Comparison of ENCODE assay signal across 31 mouse cellular contexts in genomic region chr17:17865168-17865567, GRCm38 (mm10). TPM values are rescaled to one million over a fixed set of nuclear protein-coding genes. Genes with fewer than 3 reads are reported as not detected.
DNase-seq lines count a peak whose midpoint lies in the region; ATAC-seq and TF ChIP-seq lines count a peak whose summit lies in the region.
"Had no signal": no experiment of that assay in that cellular context is flagged by ENCODE, and none has a peak within 500 bp of the region (broad histone marks: within the 10 kb centered on the region; RNA-seq: fewer than 3 reads in every experiment).

No protein-coding gene starts in this region.

- no peak for TF ChIP-seq EP300 in heart, adult 2 months (IDR thresholded peaks at IDR 0.05; ENCODE audit: insufficient read depth, low read depth, low read length)

- H3K4me1 ChIP-seq in heart, adult 2 months (ENCODE audit: control insufficient read depth, insufficient read depth, low read length), result no peaks in the 10 kb centered on the region
- H3K4me1 ChIP-seq in lung, adult 2 months (ENCODE audit: control insufficient read depth, insufficient read depth, low read length), result peaks cover 2% of the 10 kb centered on the region; the same call in 1 of the 2 replicates
- H3K4me1 ChIP-seq in forebrain, embryonic 10.5 days, result no peaks in the 10 kb centered on the region
- H3K4me1 ChIP-seq: heart, embryonic 12.5 days; limb, embryonic 10.5 days; liver, embryonic 13.5 days had no signal

- no peak overlapping the region for H3K9ac ChIP-seq in heart, adult 2 months (ENCODE audit: low read depth, low read length)
- H3K9ac ChIP-seq: heart, embryonic 12.5 days; liver, embryonic 13.5 days had no signal

- no peaks in the 10 kb centered on the region for H3K36me3 ChIP-seq in heart, adult 2 months (ENCODE audit: control insufficient read depth, insufficient read depth, low read length)
- no peaks in the 10 kb centered on the region; the same call in 1 of the 2 replicates for H3K36me3 ChIP-seq in forebrain, embryonic 10.5 days (replicated peaks)
- H3K36me3 ChIP-seq: liver, embryonic 13.5 days had no signal

- no peak overlapping the region for H3K27ac ChIP-seq in heart, adult 2 months
- no peak overlapping the region for H3K27ac ChIP-seq in forebrain, embryonic 10.5 days
- H3K27ac ChIP-seq: hindbrain, postnatal 0 days; limb, embryonic 10.5 days; liver, embryonic 13.5 days had no signal

- H3K9me3 ChIP-seq in forebrain, embryonic 10.5 days, result no peaks in the 10 kb centered on the region
- H3K9me3 ChIP-seq: heart, embryonic 12.5 days; limb, embryonic 10.5 days; liver, embryonic 13.5 days had no signal

- 58% methylated on average over 2 of the region's 2 CpGs for WGBS in heart, adult 2 months
- WGBS in lung, adult 2 months, result 54% methylated on average over 2 of the region's 2 CpGs
- 59% methylated on average over 2 of the region's 2 CpGs for WGBS in forebrain, embryonic 10.5 days

- intact Hi-C loops in heart, adult 2 months (cut with DNase I), result no loop called here
- intact Hi-C loops in left cerebral cortex, postnatal 14 days (cut with DNase I), result no loop called here

- ATAC-seq in megakaryocyte progenitor cell, adult 5-6 weeks (replicated peaks; ENCODE audit: poor library complexity), result peak; percentile 91
- ATAC-seq: forebrain, embryonic 14.5 days; hindbrain, postnatal 0 days; intestine, embryonic 16.5 days had no signal

- H3K27me3 ChIP-seq in heart, adult 2 months (ENCODE audit: control insufficient read depth, insufficient read depth, low read length), result no peaks in the 10 kb centered on the region
- H3K27me3 ChIP-seq in forebrain, embryonic 10.5 days (ENCODE audit: poor library complexity, severe bottlenecking), result no peaks in the 10 kb centered on the region
- H3K27me3 ChIP-seq: heart, embryonic 12.5 days; liver, embryonic 13.5 days had no signal

- H3K4me3 ChIP-seq in heart, adult 2 months, result no peak overlapping the region
- H3K4me3 ChIP-seq in lung, adult 2 months (replicated peaks; ENCODE audit: extremely low read depth, low read depth, low read length), result no peak overlapping the region
- H3K4me3 ChIP-seq in forebrain, embryonic 10.5 days, result no peak overlapping the region
- H3K4me3 ChIP-seq: heart, embryonic 12.5 days; limb, embryonic 10.5 days; liver, embryonic 13.5 days had no signal

- H3K79me2 ChIP-seq in heart, adult 2 months (replicated peaks; ENCODE audit: control insufficient read depth, insufficient read depth, low read length), result no peaks in the 10 kb centered on the region

- no peak for TF ChIP-seq POLR2A in heart, adult 2 months (IDR thresholded peaks at IDR 0.05; ENCODE audit: insufficient read depth, low read depth, low read length)
- TF ChIP-seq POLR2A in lung, adult 2 months (IDR thresholded peaks at IDR 0.05; ENCODE audit: borderline replicate concordance, extremely low read depth, low read depth, low read length), result no peak

- TF ChIP-seq CTCF in heart, adult 2 months (IDR thresholded peaks at IDR 0.05), result no peak
- TF ChIP-seq CTCF in lung, adult 2 months (IDR thresholded peaks at IDR 0.05; ENCODE audit: insufficient read depth, low read length), result no peak

- DNase-seq in heart, adult 11 months, result peak; percentile 82
- DNase-seq in heart, adult 2 months, result no peak
- DNase-seq in lung, postnatal 36 days, result peak; percentile 63
- DNase-seq in lung, adult 2 months, result no peak
- DNase-seq in left cerebral cortex, postnatal 14 days (ENCODE audit: low spot score in 2 of 2), result no peak
- no peak for DNase-seq in forebrain, embryonic 10.5 days (ENCODE audit: extremely low spot score, low spot score)
- DNase-seq: adrenal gland, postnatal 14 days; cerebellum, adult 18-20 months; cerebellum, postnatal 25 days; heart, postnatal 10 days; kidney, postnatal 36 days; liver, embryonic 13.5 days; thymus, adult 18-20 months; thymus, postnatal 36 days had no signal

RNA-seq across cellular contexts. Expression of gene Has1, which starts 10.2 kb away (rescaled TPM):
- total RNA-seq in heart, adult 2 months (2021), result under 1 TPM; 0.18 to 0.25 TPM
- 0.64 and 0.80 TPM in 2 replicates for polyA plus RNA-seq in heart, adult 2 months (2012; rRNA removed)
- polyA plus RNA-seq in lung, adult 2 months (2012; rRNA removed), result 1.9 and 3.8 TPM in 2 replicates
- not detected in 2 replicates for total RNA-seq in megakaryocyte progenitor cell, adult 5-6 weeks (2015)
- total RNA-seq in megakaryocyte progenitor cell, adult 5-6 weeks (2017), result not detected in 2 replicates
- total RNA-seq in left cerebral cortex, postnatal 14 days (2021), result under 1 TPM; 0.26 to 0.32 TPM
- 1.00 and 1.4 TPM in 2 replicates for polyA plus RNA-seq in forebrain, embryonic 10.5 days (2016; fragmentation: Nextera tagmentation; extraction: Ambion mirVana)
- total RNA-seq: adrenal gland, postnatal 14 days had no signal

RNA-seq across cellular contexts. Expression of gene Fpr1, which starts 18.6 kb away (rescaled TPM):
- not detected for total RNA-seq in heart, adult 2 months (2021)
- polyA plus RNA-seq in heart, adult 2 months (2012; rRNA removed), result 0.53 and 0.66 TPM in 2 replicates
- 15.1 and 19.0 TPM in 2 replicates for polyA plus RNA-seq in lung, adult 2 months (2012; rRNA removed)
- 1.8 and 2.3 TPM in 2 replicates for total RNA-seq in megakaryocyte progenitor cell, adult 5-6 weeks (2015)
- total RNA-seq in megakaryocyte progenitor cell, adult 5-6 weeks (2017), result 1.4 and 1.5 TPM in 2 replicates
- not detected for total RNA-seq in left cerebral cortex, postnatal 14 days (2021)
- not detected in 2 replicates for polyA plus RNA-seq in forebrain, embryonic 10.5 days (2016; fragmentation: Nextera tagmentation; extraction: Ambion mirVana)
- total RNA-seq: gastrocnemius, adult 8-10 months; hindbrain, postnatal 0 days; layer of hippocampus, adult 8-10 months; left cerebral cortex, adult 18-20 months; midbrain, postnatal 0 days had no signal
- polyA plus RNA-seq: forebrain, embryonic 14.5 days; heart, embryonic 12.5 days; hindbrain, postnatal 0 days; limb, embryonic 10.5 days; midbrain, embryonic 11.5 days had no signal

RNA-seq across cellular contexts. Expression of gene Fpr2, which starts 22.5 kb away (rescaled TPM):
- total RNA-seq in heart, adult 2 months (2021), result under 1 TPM in 1 of 2 experiments, not detected in 1; 0.39 TPM
- polyA plus RNA-seq in heart, adult 2 months (2012; rRNA removed), result 0.29 and 0.49 TPM in 2 replicates
- polyA plus RNA-seq in lung, adult 2 months (2012; rRNA removed), result 5.4 and 10.9 TPM in 2 replicates
- total RNA-seq in megakaryocyte progenitor cell, adult 5-6 weeks (2015), result 12.1 and 17.4 TPM in 2 replicates
- 3.3 and 4.9 TPM in 2 replicates for total RNA-seq in megakaryocyte progenitor cell, adult 5-6 weeks (2017)
- total RNA-seq in left cerebral cortex, postnatal 14 days (2021), result not detected
- not detected in 2 replicates for polyA plus RNA-seq in forebrain, embryonic 10.5 days (2016; fragmentation: Nextera tagmentation; extraction: Ambion mirVana)
- total RNA-seq: adrenal gland, postnatal 14 days; gastrocnemius, adult 8-10 months; hindbrain, postnatal 0 days; layer of hippocampus, adult 8-10 months; left cerebral cortex, adult 18-20 months; midbrain, postnatal 0 days had no signal
- polyA plus RNA-seq: forebrain, embryonic 14.5 days; heart, embryonic 12.5 days; hindbrain, embryonic 11.5 days; midbrain, embryonic 11.5 days had no signal

RNA-seq across cellular contexts. Expression of gene Fpr3, which starts 22.5 kb away (rescaled TPM):
- total RNA-seq in heart, adult 2 months (2021), result not detected
- polyA plus RNA-seq in heart, adult 2 months (2012; rRNA removed), result not detected in 2 replicates
- polyA plus RNA-seq in lung, adult 2 months (2012; rRNA removed), result not detected in 2 replicates
- not detected in 2 replicates for total RNA-seq in megakaryocyte progenitor cell, adult 5-6 weeks (2015)
- total RNA-seq in megakaryocyte progenitor cell, adult 5-6 weeks (2017), result not detected in 2 replicates
- not detected for total RNA-seq in left cerebral cortex, postnatal 14 days (2021)
- polyA plus RNA-seq in forebrain, embryonic 10.5 days (2016; fragmentation: Nextera tagmentation; extraction: Ambion mirVana), result not detected in 2 replicates
- total RNA-seq: adrenal gland, postnatal 14 days; gastrocnemius, adult 8-10 months; heart, postnatal 10 days; hindbrain, postnatal 0 days; layer of hippocampus, adult 8-10 months; left cerebral cortex, adult 18-20 months; midbrain, postnatal 0 days had no signal
- polyA plus RNA-seq: embryonic facial prominence, embryonic 14.5 days; forebrain, embryonic 14.5 days; gonadal fat pad, adult 2 months; heart, embryonic 12.5 days; hindbrain, embryonic 11.5 days; hindbrain, postnatal 0 days; intestine, embryonic 16.5 days; kidney, embryonic 14.5 days; limb, embryonic 10.5 days; liver, embryonic 13.5 days; midbrain, embryonic 11.5 days; midbrain, postnatal 0 days; small intestine, adult 2 months; stomach, embryonic 16.5 days had no signal

RNA-seq across cellular contexts. Expression of gene Spaca6, which starts 38.2 kb away (rescaled TPM):
- total RNA-seq in heart, adult 2 months (2021), result 10 to 100 TPM in 1 of 2 experiments, 1 to 10 TPM in 1; 9.2 to 15.3 TPM
- polyA plus RNA-seq in heart, adult 2 months (2012; rRNA removed), result 17.8 and 19.3 TPM in 2 replicates
- 38.5 and 56.7 TPM in 2 replicates for polyA plus RNA-seq in lung, adult 2 months (2012; rRNA removed)
- 1.1 and 3.4 TPM in 2 replicates for total RNA-seq in megakaryocyte progenitor cell, adult 5-6 weeks (2015)
- total RNA-seq in megakaryocyte progenitor cell, adult 5-6 weeks (2017), result 1.0 and 1.5 TPM in 2 replicates
- 10 to 100 TPM; 76.9 to 80.9 TPM for total RNA-seq in left cerebral cortex, postnatal 14 days (2021)
- 51.0 and 53.7 TPM in 2 replicates for polyA plus RNA-seq in forebrain, embryonic 10.5 days (2016; fragmentation: Nextera tagmentation; extraction: Ambion mirVana)

Comparison
In these comparisons a context has a peak if more than half of its experiments do, and no peak if none do; other contexts are left out.
1. DNase-seq: peak in heart, adult 11 months (single experiment) and lung, postnatal 36 days (single experiment); none in heart, adult 2 months (0 of 2), lung, adult 2 months (single experiment), left cerebral cortex, postnatal 14 days (0 of 2) and forebrain, embryonic 10.5 days (single experiment).